Mouse (Mus musculus) heart, embryonic 15.5 days (tissue): Measurements from ENCODE around the gene Elovl1. TPM values are rescaled to one million over a fixed set of nuclear protein-coding genes. Genes with fewer than 3 reads are reported as not detected.

ENCODE experiments used
- ATAC-seq: fragments of 200-750 bp; cut with Nextera tagmentation; replicated peaks from 2 replicates; pipeline ENCODE4 v1.8.0; 2017; ENCODE audit warnings: low read depth, moderate TSS enrichment; ENCODE audit not compliant: insufficient number of reproducible peaks, insufficient read depth, low FRiP score
- H3K27ac ChIP-seq: fragments of 300-500 bp; sonication (generic); 2 replicates; pipeline ENCODE4 v1.5.1; 2015; ENCODE audit warnings: mild to moderate bottlenecking, inconsistent platforms
- H3K27me3 ChIP-seq: fragments of 300-500 bp; sonication (generic); 2 replicates; pipeline ENCODE4 v1.6.1; 2015; ENCODE audit warnings: inconsistent platforms
- H3K36me3 ChIP-seq: fragments of 300-500 bp; sonication (generic); 2 replicates; pipeline ENCODE4 v1.6.1; 2015; ENCODE audit warnings: mild to moderate bottlenecking, inconsistent platforms
- H3K4me1 ChIP-seq: fragments of 300-500 bp; sonication (generic); replicated peaks from 2 replicates; pipeline ENCODE4 v1.6.1; 2015; ENCODE audit warnings: inconsistent platforms
- H3K4me2 ChIP-seq: fragments of 300-500 bp; sonication (generic); 2 replicates; pipeline ENCODE4 v1.6.1; 2015; ENCODE audit warnings: inconsistent platforms, mild to moderate bottlenecking, moderate library complexity
- H3K4me3 ChIP-seq: fragments of 300-500 bp; sonication (generic); 2 replicates; pipeline ENCODE4 v1.5.1; 2015; ENCODE audit warnings: mild to moderate bottlenecking, inconsistent platforms
- H3K9ac ChIP-seq: fragments of 300-500 bp; sonication (generic); 2 replicates; pipeline ENCODE4 v1.6.1; 2015; ENCODE audit warnings: mild to moderate bottlenecking, inconsistent platforms
- H3K9me3 ChIP-seq: fragments of 300-500 bp; sonication (generic); replicated peaks from 2 replicates; pipeline ENCODE4 v1.6.1; 2016; ENCODE audit warnings: inconsistent platforms
- WGBS: fragments of 180-500 bp; shearing (Covaris S2); methylation state at CpG from one replicate; pipeline ENCODE4 v1.1.7; 2015; ENCODE audit warnings: mixed read lengths; 5-methylcytosine and 5-hydroxymethylcytosine counted together
- polyA plus RNA-seq: library from polyadenylated mRNA; unstranded; fragments of >200 nt; fragmentation: Nextera tagmentation; extraction: Ambion mirVana; gene quantifications from 2 replicates; pipeline ENCODE4 v1.2.1, GENCODE M21; 2015

The Elovl1 gene
- polyA plus RNA-seq, 1 experiment from 2014 or later = 54.2 TPM

- WGBS = 78% methylated on average over 6 of the region's 6 CpGs
- Histone ChIP-seq H3K27me3 (no peaks in the 10 kb centered on the region), H3K27ac (no peak overlapping the region), H3K36me3 (no peaks in the 10 kb centered on the region), H3K9ac (no peak overlapping the region), H3K4me2 (no peak overlapping the region), H3K4me3 (no peak overlapping the region), H3K9me3 (no peaks in the 10 kb centered on the region), H3K4me1 (no peaks in the 10 kb centered on the region)
- no peak for ATAC-seq
These were observed 43.4 kb downstream of the Elovl1 start for GRCm38 (mm10) chr4:118471281-118471680.

GRCm38 (mm10) chr4:118472687-118473086 lies 44.8 kb downstream of the Elovl1 start:
- H3K27ac ChIP-seq = no peak overlapping the region
- H3K4me1 ChIP-seq = no peaks in the 10 kb centered on the region
- no peak overlapping the region for H3K9ac ChIP-seq
- H3K36me3 ChIP-seq = no peaks in the 10 kb centered on the region
- no peak overlapping the region for H3K4me3 ChIP-seq
- WGBS = 85% methylated on average over 11 of the region's 11 CpGs
- H3K4me2 ChIP-seq = no peak overlapping the region
- H3K9me3 ChIP-seq = no peaks in the 10 kb centered on the region
- no peaks in the 10 kb centered on the region for H3K27me3 ChIP-seq
- no peak for ATAC-seq

GRCm38 (mm10) chr4:118476773-118477530 lies 49.1 kb downstream of the Elovl1 start:
- H3K4me1 ChIP-seq = no peaks in the 10 kb centered on the region
- H3K27me3 ChIP-seq = no peaks in the 10 kb centered on the region
- H3K4me2 ChIP-seq = no peak overlapping the region
- 69% methylated on average over 15 of the region's 15 CpGs for WGBS
- H3K9me3 ChIP-seq = no peaks in the 10 kb centered on the region
- no peak overlapping the region for H3K4me3 ChIP-seq
- H3K27ac ChIP-seq = no peak overlapping the region
- no peak overlapping the region for H3K9ac ChIP-seq
- H3K36me3 ChIP-seq = no peaks in the 10 kb centered on the region
- no peak for ATAC-seq

Other genes starting within 250 kb of the Elovl1 start
- 17.8 and 23.4 TPM in 2 replicates for gene Kdm4a, start 248.1 kb upstream of the Elovl1 start, polyA plus RNA-seq
- 16.7 and 32.2 TPM in 2 replicates for gene Ptprf, start 136.7 kb upstream of the Elovl1 start, polyA plus RNA-seq
- gene Szt2, start 18.8 kb upstream of the Elovl1 start, polyA plus RNA-seq = 4.6 and 5.5 TPM in 2 replicates
- gene Med8, start 18.8 kb upstream of the Elovl1 start, polyA plus RNA-seq = 60.6 and 68.7 TPM in 2 replicates
- gene Cdc20, start 9.3 kb downstream of the Elovl1 start, polyA plus RNA-seq = 147 and 185 TPM in 2 replicates
- gene Mpl, start 29.4 kb downstream of the Elovl1 start, polyA plus RNA-seq = 1.3 and 1.7 TPM in 2 replicates
- 51.9 and 63.3 TPM in 2 replicates for gene Tie1, start 62.0 kb downstream of the Elovl1 start, polyA plus RNA-seq
- gene 2610528J11Rik, start 98.9 kb downstream of the Elovl1 start, polyA plus RNA-seq = 0.48 and 2.0 TPM in 2 replicates
- gene Tmem125, start 116.0 kb downstream of the Elovl1 start, polyA plus RNA-seq = 0.39 and 1.2 TPM in 2 replicates
- gene Cfap57, start 192.7 kb downstream of the Elovl1 start, polyA plus RNA-seq = 0.25 and 0.39 TPM in 2 replicates
- 77.8 and 78.4 TPM in 2 replicates for gene Ebna1bp2, start 192.7 kb downstream of the Elovl1 start, polyA plus RNA-seq
- gene Olfr62, start 230.9 kb downstream of the Elovl1 start, polyA plus RNA-seq = not detected in 2 replicates